Mouse (Mus musculus) ES-E14 (cell line): ENCODE measurements around the gene D5Ertd579e. TPM values are rescaled to one million over a fixed set of nuclear protein-coding genes. Genes with fewer than 3 reads are reported as not detected.
A peak's percentile ranks its signal among the peaks of the same experiment; 100 is the strongest.

Source experiments
- DNase-seq: peaks from one replicate; pipeline ENCODE4 v3.0.0-alpha.2; 2013; ENCODE audit warnings: low read depth, low spot score
- H3K27ac ChIP-seq: 2 replicates; pipeline ENCODE4 v1.5.1; 2012; ENCODE audit warnings: low read depth, mild to moderate bottlenecking, low read length, moderate library complexity, mixed read lengths; ENCODE audit not compliant: poor library complexity, insufficient read depth, severe bottlenecking
- H3K36me3 ChIP-seq: 2 replicates; pipeline ENCODE4 v1.6.1; 2012; ENCODE audit warnings: mild to moderate bottlenecking, low read length, moderate library complexity, mixed read lengths; ENCODE audit not compliant: control insufficient read depth, poor library complexity, insufficient read depth, severe bottlenecking
- H3K4me1 ChIP-seq, 2 experiments: fragments of 150-350 bp in 1 of 2; sonication (generic) in 1 of 2; 2 replicates each; pipeline ENCODE4 v1.6.1; 2012; ENCODE audit warnings: low read length in 2 of 2, mild to moderate bottlenecking in 1 of 2, mixed read lengths in 1 of 2; ENCODE audit not compliant: control insufficient read depth in 2 of 2, insufficient read depth in 2 of 2, poor library complexity in 1 of 2
- H3K4me3 ChIP-seq, 2 experiments: fragments of 150-350 bp in 1 of 2; sonication (generic) in 1 of 2; 2 replicates each; pipeline ENCODE4 v1.5.1; 2012; ENCODE audit warnings: low read length in 2 of 2, low read depth in 1 of 2, mild to moderate bottlenecking in 1 of 2, mixed read lengths in 1 of 2; ENCODE audit not compliant: insufficient read depth in 1 of 2, poor library complexity in 1 of 2, severe bottlenecking in 1 of 2
- H3K9ac ChIP-seq: 2 replicates; pipeline ENCODE4 v1.6.1; 2012; ENCODE audit warnings: low read depth, mild to moderate bottlenecking, low read length, mixed read lengths; ENCODE audit not compliant: poor library complexity, insufficient read depth, severe bottlenecking
- H3K9me3 ChIP-seq: fragments of 150-350 bp; sonication (generic); 2 replicates; pipeline ENCODE4 v1.6.1; 2012; ENCODE audit warnings: low read depth, mild to moderate bottlenecking, low read length; ENCODE audit not compliant: control insufficient read depth, insufficient read depth
- CHD2 ChIP-seq: IDR thresholded peaks from 2 replicates; pipeline ENCODE4 v1.6.1; 2014; ENCODE audit warnings: mild to moderate bottlenecking, low read depth, low read length, inconsistent platforms
- HCFC1 ChIP-seq: IDR thresholded peaks from 2 replicates; pipeline ENCODE4 v1.6.1; 2012; ENCODE audit warnings: low read length, inconsistent platforms, borderline replicate concordance; ENCODE audit not compliant: insufficient read depth
- MAFK ChIP-seq: IDR thresholded peaks from 2 replicates; pipeline ENCODE4 v1.6.1; 2014; ENCODE audit warnings: mild to moderate bottlenecking, low read depth, low read length, inconsistent platforms; ENCODE audit not compliant: insufficient read depth
- ZC3H11A ChIP-seq: IDR thresholded peaks from 2 replicates; pipeline ENCODE4 v1.6.1; 2012; ENCODE audit warnings: low read depth, mild to moderate bottlenecking, inconsistent platforms, low read length, borderline replicate concordance
- ZNF384 ChIP-seq: IDR thresholded peaks from 2 replicates; pipeline ENCODE4 v1.6.1; 2012; ENCODE audit warnings: low read depth, low read length, inconsistent platforms
- in situ Hi-C, 2 experiments: fragments of 600-800 bp; cut with MboI; formaldehyde crosslinking; loops; one replicate each; pipeline ENCODE4 v1.15.1; 2025; ENCODE audit warnings: low sequenced_read_pairs in 2 of 2, inconsistent platforms in 1 of 2; ENCODE audit not compliant: unreplicated experiment in 2 of 2
- total RNA-seq: library from RNA; depleted of rRNA; stranded (reverse); fragments of 300-350 nt; gene quantifications from 2 replicates; pipeline ENCODE4 v1.2.3, GENCODE M21; 2012

D5Ertd579e gene
- total RNA-seq, 1 experiment = 19.5 TPM

- DNase-seq = no peak
- Histone ChIP-seq H3K9ac (no peak overlapping the region), H3K9me3 (no peaks in the 10 kb centered on the region), H3K36me3 (no peaks in the 10 kb centered on the region), H3K4me3 (no peak overlapping the region), H3K27ac (no peak overlapping the region), H3K4me1 (peaks cover 4 to 5% of the 10 kb centered on the region in 2 experiments; a peak in 1 of 4 replicates)
- TF ChIP-seq ZC3H11A (no peak), MAFK (no peak), CHD2 (no peak), ZNF384 (no peak), HCFC1 (no peak)
- in situ Hi-C loops = no loop called here
These were observed 878 bp upstream of the D5Ertd579e start for GRCm38 (mm10) chr5:36696504-36697300.

- no peaks in the 10 kb centered on the region for H3K36me3 ChIP-seq
- peak overlapping the region; percentile 72 for H3K9ac ChIP-seq
- H3K4me1 ChIP-seq = peaks cover 4 to 5% of the 10 kb centered on the region in 2 experiments; a peak in 1 of 4 replicates
- in situ Hi-C loops = no loop called here
- peak overlapping the region; percentile 65 to 92 for H3K4me3 ChIP-seq
- TF ChIP-seq MAFK = no peak
- no peak for TF ChIP-seq HCFC1
- TF ChIP-seq ZC3H11A = no peak
- TF ChIP-seq ZNF384 = no peak
- TF ChIP-seq CHD2 = no peak
- DNase-seq = no peak
- no peak overlapping the region for H3K27ac ChIP-seq
- H3K9me3 ChIP-seq = no peaks in the 10 kb centered on the region
These were observed 819 bp downstream of the D5Ertd579e start for GRCm38 (mm10) chr5:36695005-36695404.

- no peaks in the 10 kb centered on the region for H3K36me3 ChIP-seq
- DNase-seq = no peak
- peaks cover 4 to 5% of the 10 kb centered on the region in 2 experiments; a peak in 1 of 4 replicates for H3K4me1 ChIP-seq
- H3K4me3 ChIP-seq = no peak overlapping the region
- H3K9ac ChIP-seq = no peak overlapping the region
- in situ Hi-C loops = no loop called here
- no peak for TF ChIP-seq ZC3H11A
- TF ChIP-seq ZNF384 = no peak
- no peak for TF ChIP-seq MAFK
- no peak for TF ChIP-seq HCFC1
- no peak for TF ChIP-seq CHD2
- no peaks in the 10 kb centered on the region for H3K9me3 ChIP-seq
- H3K27ac ChIP-seq = no peak overlapping the region
These were observed 2.2 kb downstream of the D5Ertd579e start for GRCm38 (mm10) chr5:36693651-36694050.

GRCm38 (mm10) chr5:36691423-36691822 lies 4.4 kb downstream of the D5Ertd579e start:
- no peak for DNase-seq
- Histone ChIP-seq H3K27ac (no peak overlapping the region), H3K4me3 (no peak overlapping the region), H3K9ac (no peak overlapping the region), H3K36me3 (no peaks in the 10 kb centered on the region), H3K4me1 (peaks cover 2 to 3% of the 10 kb centered on the region in 2 experiments; a peak in 1 of 4 replicates), H3K9me3 (no peaks in the 10 kb centered on the region)
- in situ Hi-C loops = no loop called here
- TF ChIP-seq CHD2 = no peak
- TF ChIP-seq ZC3H11A = no peak
- no peak for TF ChIP-seq HCFC1
- TF ChIP-seq ZNF384 = no peak
- no peak for TF ChIP-seq MAFK

GRCm38 (mm10) chr5:36685170-36685569 lies 10.7 kb downstream of the D5Ertd579e start:
- 0 out of 4 replicates have a peak, but pooled peaks cover 0 to 2% of the 10 kb centered on the region in 2 experiments for H3K4me1 ChIP-seq
- no peaks in the 10 kb centered on the region for H3K36me3 ChIP-seq
- H3K9me3 ChIP-seq = no peaks in the 10 kb centered on the region
- in situ Hi-C loops = no loop called here
- no peak for TF ChIP-seq ZC3H11A
- TF ChIP-seq HCFC1 = no peak
- no peak for TF ChIP-seq MAFK
- no peak for TF ChIP-seq CHD2
- no peak for TF ChIP-seq ZNF384
- no peak for DNase-seq
- H3K4me3 ChIP-seq = no peak overlapping the region
- no peak overlapping the region for H3K9ac ChIP-seq
- no peak overlapping the region for H3K27ac ChIP-seq
